Mouse (Mus musculus): Measurements from ENCODE around the gene Ppargc1a. TPM values are rescaled to one million over a fixed set of nuclear protein-coding genes. Genes with fewer than 3 reads are reported as not detected.

Ppargc1a gene
- 8.1 and 8.3 TPM in 2 replicates for polyA plus RNA-seq (2015; fragmentation: Nextera tagmentation; extraction: Ambion mirVana)

DNA sequence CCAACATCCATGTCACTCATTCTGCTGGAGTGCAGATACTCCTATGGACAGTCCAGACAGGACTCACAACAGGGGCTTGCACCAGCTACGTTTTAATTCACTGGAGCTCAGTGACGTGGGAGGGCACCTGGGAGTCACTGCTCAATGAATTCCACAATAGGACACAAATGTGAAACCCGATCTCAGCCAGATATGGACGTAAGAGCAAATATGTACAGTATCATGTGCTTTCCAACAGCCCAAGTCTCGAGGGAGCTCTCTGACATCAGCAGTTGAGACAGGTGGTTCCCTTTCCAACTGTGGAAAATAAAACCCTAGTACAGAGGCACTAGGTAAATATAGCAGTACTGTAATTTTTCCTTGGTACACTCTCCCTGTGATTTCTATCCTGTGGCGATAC, at the start of gene Ppargc1a:
Gene Ppargc1a (minus strand): TSS at position 68 of the 400 bp plus-strand sequence.
- 37% methylated on average over 6 of the region's 6 CpGs for WGBS

DNA sequence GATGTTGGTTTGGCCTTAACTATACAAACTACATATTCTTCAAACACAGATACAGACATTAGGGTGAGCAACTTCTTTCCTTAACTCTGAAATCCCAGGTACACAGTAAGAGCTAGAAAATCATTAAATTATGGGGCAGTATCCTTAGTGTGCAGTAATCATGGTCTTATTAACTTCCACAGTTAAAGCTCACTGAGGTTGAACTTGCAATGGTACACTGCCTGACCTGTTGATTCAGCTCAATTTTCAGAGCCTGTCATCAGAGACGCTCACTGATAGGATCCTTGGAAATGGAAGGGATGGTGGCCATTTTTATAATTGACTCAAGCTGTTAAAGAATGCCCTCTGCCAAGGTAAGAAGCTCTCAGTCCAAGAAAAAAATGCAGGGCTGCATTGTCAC, 49.4 kb upstream of the Ppargc1a start:
- Histone ChIP-seq H3K4me1 (replicated peaks; ENCODE audit: control insufficient read depth, insufficient read depth, low read length) (no peaks in the 10 kb centered on the region), H3K4me2 (replicated peaks; ENCODE audit: low read depth) (no peak overlapping the region), H3K4me3 (ENCODE audit: low read depth, low read length) (no peak overlapping the region), H3K9me3 (ENCODE audit: control insufficient read depth) (no peaks in the 10 kb centered on the region), H3K27me3 (replicated peaks; ENCODE audit: control insufficient read depth, insufficient read depth, low read length) (no peaks in the 10 kb centered on the region), H3K36me3 (ENCODE audit: control insufficient read depth, insufficient read depth) (no peaks in the 10 kb centered on the region), H3K27ac (ENCODE audit: low read depth, low read length) (no peak overlapping the region), H3K9ac (ENCODE audit: low read depth, low read length) (no peak overlapping the region)
- ATAC-seq = no peak
- WGBS = 85% methylated on average over 1 of the region's 1 CpGs
- TF ChIP-seq CTCF (IDR thresholded peaks at IDR 0.05; ENCODE audit: low read depth) = no peak

More for the DNA sequence above, at the start of gene Ppargc1a:
- Histone ChIP-seq H3K4me2 (replicated peaks; ENCODE audit: low read depth) (no peak within 1 kb of the TSS), H3K27ac (ENCODE audit: low read depth, low read length) (no peak within 1 kb of the TSS), H3K9me3 (ENCODE audit: control insufficient read depth) (no peaks in the 10 kb centered on the region), H3K4me1 (replicated peaks; ENCODE audit: control insufficient read depth, insufficient read depth, low read length) (no peaks in the 10 kb centered on the region), H3K36me3 (ENCODE audit: control insufficient read depth, insufficient read depth) (no peaks in the 10 kb centered on the region), H3K4me3 (ENCODE audit: low read depth, low read length) (no peak within 1 kb of the TSS), H3K27me3 (replicated peaks; ENCODE audit: control insufficient read depth, insufficient read depth, low read length) (no peaks in the 10 kb centered on the region), H3K9ac (ENCODE audit: low read depth, low read length) (no peak within 1 kb of the TSS)
- no peak for ATAC-seq
- no peak for TF ChIP-seq CTCF (IDR thresholded peaks at IDR 0.05; ENCODE audit: low read depth)

DNA sequence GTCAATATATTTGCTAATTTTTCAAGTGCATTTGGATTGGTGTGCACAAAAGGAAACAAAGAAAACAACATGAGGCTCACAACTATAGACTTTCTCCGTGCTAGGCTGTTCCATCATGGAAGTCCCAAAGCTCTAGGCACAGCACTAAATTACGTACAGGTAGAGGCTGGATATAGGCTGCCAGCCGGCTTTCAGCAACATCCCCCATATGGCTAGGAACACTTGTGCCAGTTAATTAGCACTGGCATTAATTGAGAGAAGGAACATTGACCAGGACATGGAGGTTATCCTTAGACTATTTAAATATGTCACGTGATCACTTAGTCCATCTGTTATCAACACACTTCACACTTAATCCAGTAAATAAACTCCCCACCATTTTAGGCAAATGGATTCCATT, 44.5 kb upstream of the Ppargc1a start:
- Histone ChIP-seq H3K36me3 (ENCODE audit: control insufficient read depth, insufficient read depth) (no peaks in the 10 kb centered on the region), H3K9me3 (ENCODE audit: control insufficient read depth) (no peaks in the 10 kb centered on the region), H3K27ac (ENCODE audit: low read depth, low read length) (no peak overlapping the region), H3K9ac (ENCODE audit: low read depth, low read length) (no peak overlapping the region), H3K4me3 (ENCODE audit: low read depth, low read length) (no peak overlapping the region), H3K4me1 (replicated peaks; ENCODE audit: control insufficient read depth, insufficient read depth, low read length) (no peaks in the 10 kb centered on the region), H3K4me2 (replicated peaks; ENCODE audit: low read depth) (no peak overlapping the region), H3K27me3 (replicated peaks; ENCODE audit: control insufficient read depth, insufficient read depth, low read length) (no peaks in the 10 kb centered on the region)
- 91% methylated on average over 4 of the region's 4 CpGs for WGBS
- no peak for TF ChIP-seq CTCF (IDR thresholded peaks at IDR 0.05; ENCODE audit: low read depth)
- no peak for ATAC-seq

DNA sequence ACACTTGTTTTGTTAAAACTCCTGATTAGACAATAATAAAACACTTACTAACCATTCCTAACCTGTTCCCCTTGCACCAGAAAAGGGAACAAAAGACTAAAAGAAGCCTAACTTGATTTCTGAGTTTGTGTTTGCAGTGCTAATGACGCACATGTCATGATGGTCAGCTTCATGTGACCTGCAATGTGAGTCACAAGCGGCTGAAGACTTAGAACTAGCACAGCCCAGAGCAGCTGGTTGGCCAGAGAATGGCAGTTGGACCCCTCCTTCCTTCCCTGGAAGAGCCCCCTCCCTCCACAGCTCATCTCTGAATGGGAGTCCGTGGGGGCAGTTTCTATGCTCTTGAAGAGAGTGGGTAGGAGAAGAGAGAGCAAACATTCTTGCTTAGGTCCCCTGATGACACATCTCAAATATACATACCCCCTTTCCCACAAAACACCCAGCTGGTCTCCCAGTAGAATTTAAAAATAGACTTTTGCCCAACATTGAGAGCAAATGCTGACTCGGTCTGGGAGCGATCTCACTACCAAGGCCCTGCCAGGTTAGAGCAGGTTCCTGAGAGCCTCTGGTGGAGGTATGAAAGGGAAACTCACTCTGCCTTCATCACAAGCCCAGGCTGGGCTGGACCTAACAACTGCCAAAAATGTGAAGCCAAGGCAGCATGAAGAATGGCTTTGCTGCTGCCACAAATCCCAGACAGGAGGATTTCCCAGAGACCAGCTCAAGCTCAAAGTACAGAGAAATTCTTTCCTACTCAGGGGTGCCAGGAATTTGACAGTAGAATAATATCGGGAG, 40.4 kb upstream of the Ppargc1a start:
- no peak for TF ChIP-seq CTCF (IDR thresholded peaks at IDR 0.05; ENCODE audit: low read depth)
- no peak overlapping the region for H3K4me2 ChIP-seq (replicated peaks; ENCODE audit: low read depth)
- H3K27ac ChIP-seq (ENCODE audit: low read depth, low read length) = no peak overlapping the region
- no peaks in the 10 kb centered on the region for H3K9me3 ChIP-seq (ENCODE audit: control insufficient read depth)
- H3K9ac ChIP-seq (ENCODE audit: low read depth, low read length) = no peak overlapping the region
- ATAC-seq = no peak
- H3K36me3 ChIP-seq (ENCODE audit: control insufficient read depth, insufficient read depth) = no peaks in the 10 kb centered on the region
- H3K4me3 ChIP-seq (ENCODE audit: low read depth, low read length) = no peak overlapping the region
- no peaks in the 10 kb centered on the region for H3K4me1 ChIP-seq (replicated peaks; ENCODE audit: control insufficient read depth, insufficient read depth, low read length)
- WGBS = 70% methylated on average over 6 of the region's 6 CpGs
- no peaks in the 10 kb centered on the region for H3K27me3 ChIP-seq (replicated peaks; ENCODE audit: control insufficient read depth, insufficient read depth, low read length)

DNA sequence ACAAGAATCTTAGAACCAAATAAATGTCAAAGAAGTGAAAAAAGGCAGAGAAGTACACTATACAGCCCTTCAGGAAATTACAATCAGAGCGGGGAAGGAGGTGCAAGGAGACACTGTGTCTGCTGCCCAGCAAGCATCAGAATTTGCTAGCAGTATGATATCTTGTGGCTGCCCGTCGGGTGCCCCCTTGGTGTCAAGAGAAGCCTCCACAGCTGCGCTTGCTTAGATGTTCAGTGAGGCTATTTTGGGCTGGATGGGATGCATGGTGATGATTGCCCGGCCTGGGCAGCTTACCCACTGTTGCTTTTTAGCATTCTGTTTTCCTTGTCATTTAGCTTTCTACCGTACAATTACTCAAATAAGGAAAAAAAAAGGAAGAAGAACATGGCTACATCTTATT, 32.0 kb upstream of the Ppargc1a start:
- ATAC-seq = no peak
- Histone ChIP-seq H3K36me3 (ENCODE audit: control insufficient read depth, insufficient read depth) (no peaks in the 10 kb centered on the region), H3K4me1 (replicated peaks; ENCODE audit: control insufficient read depth, insufficient read depth, low read length) (no peaks in the 10 kb centered on the region), H3K27me3 (replicated peaks; ENCODE audit: control insufficient read depth, insufficient read depth, low read length) (no peaks in the 10 kb centered on the region), H3K4me3 (ENCODE audit: low read depth, low read length) (no peak overlapping the region), H3K9me3 (ENCODE audit: control insufficient read depth) (no peaks in the 10 kb centered on the region), H3K27ac (ENCODE audit: low read depth, low read length) (no peak overlapping the region), H3K4me2 (replicated peaks; ENCODE audit: low read depth) (no peak overlapping the region), H3K9ac (ENCODE audit: low read depth, low read length) (no peak overlapping the region)
- WGBS = 67% methylated on average over 6 of the region's 6 CpGs
- no peak for TF ChIP-seq CTCF (IDR thresholded peaks at IDR 0.05; ENCODE audit: low read depth)

DNA sequence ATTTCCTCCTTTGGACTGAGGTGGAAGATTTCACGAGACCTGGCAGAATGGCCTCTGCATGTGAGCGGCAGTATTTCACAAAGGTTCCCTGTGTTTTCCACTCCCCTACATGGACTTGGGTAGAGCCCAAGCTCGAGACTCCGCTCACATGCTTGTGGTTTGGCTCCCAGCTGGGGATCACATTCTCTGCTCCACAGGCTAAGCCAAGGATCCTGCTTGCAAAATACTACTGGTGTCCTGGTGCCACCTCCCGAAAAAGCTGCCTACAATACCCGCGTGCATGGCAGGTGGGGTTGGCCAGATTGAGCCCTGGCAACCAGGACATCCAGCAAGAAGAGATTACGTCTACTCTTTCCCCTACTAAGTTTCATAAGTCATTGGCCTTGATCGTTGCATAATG, 28.1 kb upstream of the Ppargc1a start:
- Histone ChIP-seq H3K36me3 (ENCODE audit: control insufficient read depth, insufficient read depth) (no peaks in the 10 kb centered on the region), H3K27me3 (replicated peaks; ENCODE audit: control insufficient read depth, insufficient read depth, low read length) (no peaks in the 10 kb centered on the region), H3K9me3 (ENCODE audit: control insufficient read depth) (no peaks in the 10 kb centered on the region), H3K27ac (ENCODE audit: low read depth, low read length) (no peak overlapping the region), H3K4me3 (ENCODE audit: low read depth, low read length) (no peak overlapping the region), H3K9ac (ENCODE audit: low read depth, low read length) (no peak overlapping the region), H3K4me1 (replicated peaks; ENCODE audit: control insufficient read depth, insufficient read depth, low read length) (no peaks in the 10 kb centered on the region), H3K4me2 (replicated peaks; ENCODE audit: low read depth) (no peak overlapping the region)
- no peak for ATAC-seq
- no peak for TF ChIP-seq CTCF (IDR thresholded peaks at IDR 0.05; ENCODE audit: low read depth)
- 86% methylated on average over 9 of the region's 9 CpGs for WGBS

All from intestine, postnatal 0 days (tissue).